28 mouse cellular contexts compared by ENCODE assay signal in the genomic region with DNA sequence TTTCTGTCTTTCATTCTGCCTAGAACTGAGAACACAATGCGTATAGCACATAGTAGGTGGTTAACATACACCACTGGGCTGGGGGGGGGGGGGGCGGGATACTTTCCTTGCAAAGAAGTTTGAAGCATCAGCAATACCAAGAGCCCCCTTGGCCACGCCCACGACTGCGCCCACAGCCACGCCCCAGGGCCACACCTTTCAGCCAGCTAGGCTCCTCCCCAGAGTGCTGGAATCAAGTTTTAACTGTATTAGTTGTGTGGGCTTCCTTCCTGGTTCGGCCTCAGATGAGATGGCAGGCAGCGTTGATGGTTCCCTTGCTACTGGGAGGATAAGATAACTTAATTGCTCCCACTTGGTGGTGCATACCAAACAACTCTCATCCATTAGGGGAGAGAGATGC.
DNase-seq lines count a peak whose midpoint lies in the region; ATAC-seq and TF ChIP-seq lines count a peak whose summit lies in the region.
"Had no signal": no experiment of that assay in that cellular context is flagged by ENCODE, and none has a peak within 500 bp of the region (broad histone marks: within the 10 kb centered on the region; RNA-seq: fewer than 3 reads in every experiment).

No protein-coding gene starts in this region.

- no peaks in the 10 kb centered on the region for H3K36me3 ChIP-seq in hindbrain, embryonic 13.5 days
- no peaks in the 10 kb centered on the region for H3K36me3 ChIP-seq in hindbrain, embryonic 12.5 days
- H3K36me3 ChIP-seq in midbrain, embryonic 15.5 days (replicated peaks): no peaks in the 10 kb centered on the region
- no peaks in the 10 kb centered on the region for H3K36me3 ChIP-seq in midbrain, postnatal 0 days (ENCODE audit: insufficient read depth, low read length)
- no peaks in the 10 kb centered on the region for H3K36me3 ChIP-seq in forebrain, embryonic 16.5 days (ENCODE audit: control insufficient read depth, insufficient read depth)
- no peaks in the 10 kb centered on the region for H3K36me3 ChIP-seq in midbrain, embryonic 16.5 days (ENCODE audit: control insufficient read depth, insufficient read depth, low read length)
- H3K36me3 ChIP-seq: embryonic facial prominence, embryonic 12.5 days; heart, embryonic 15.5 days; limb, embryonic 10.5 days; limb, embryonic 15.5 days had no signal

- H3K27me3 ChIP-seq in hindbrain, embryonic 13.5 days: no peaks in the 10 kb centered on the region
- H3K27me3 ChIP-seq in hindbrain, embryonic 12.5 days: no peaks in the 10 kb centered on the region
- no peaks in the 10 kb centered on the region for H3K27me3 ChIP-seq in midbrain, embryonic 15.5 days (replicated peaks)
- H3K27me3 ChIP-seq in midbrain, postnatal 0 days (ENCODE audit: insufficient read depth, low read length): no peaks in the 10 kb centered on the region
- no peaks in the 10 kb centered on the region for H3K27me3 ChIP-seq in forebrain, embryonic 16.5 days (replicated peaks; ENCODE audit: control insufficient read depth, insufficient read depth, low read length)
- H3K27me3 ChIP-seq in midbrain, embryonic 16.5 days (ENCODE audit: control insufficient read depth, insufficient read depth, low read depth, low read length): no peaks in the 10 kb centered on the region
- H3K27me3 ChIP-seq: embryonic facial prominence, embryonic 12.5 days; heart, embryonic 15.5 days; limb, embryonic 15.5 days had no signal

- H3K4me3 ChIP-seq in hindbrain, embryonic 13.5 days: no peak overlapping the region
- no peak overlapping the region for H3K4me3 ChIP-seq in hindbrain, embryonic 12.5 days
- H3K4me3 ChIP-seq in midbrain, embryonic 15.5 days: no peak overlapping the region
- H3K4me3 ChIP-seq in midbrain, postnatal 0 days (ENCODE audit: low read depth, low read length): no peak overlapping the region
- H3K4me3 ChIP-seq in forebrain, embryonic 16.5 days (replicated peaks; ENCODE audit: low read length): no peak overlapping the region
- H3K4me3 ChIP-seq in midbrain, embryonic 16.5 days (ENCODE audit: low read depth, low read length): no peak overlapping the region
- H3K4me3 ChIP-seq: embryonic facial prominence, embryonic 12.5 days; heart, embryonic 15.5 days; limb, embryonic 10.5 days; limb, embryonic 15.5 days; myocyte had no signal

- 88% methylated on average over 8 of the region's 8 CpGs for WGBS in hindbrain, embryonic 13.5 days
- 91% methylated on average over 8 of the region's 8 CpGs for WGBS in hindbrain, embryonic 12.5 days
- 92% methylated on average over 8 of the region's 8 CpGs for WGBS in midbrain, embryonic 15.5 days
- WGBS in midbrain, postnatal 0 days: 91% methylated on average over 8 of the region's 8 CpGs
- WGBS in forebrain, embryonic 16.5 days: 85% methylated on average over 8 of the region's 8 CpGs
- WGBS in midbrain, embryonic 16.5 days: 86% methylated on average over 8 of the region's 8 CpGs

- peak overlapping the region; percentile 81 for H3K27ac ChIP-seq in hindbrain, embryonic 13.5 days
- H3K27ac ChIP-seq in hindbrain, embryonic 12.5 days: no peak overlapping the region
- H3K27ac ChIP-seq in midbrain, embryonic 15.5 days: peak overlapping the region; percentile 51
- no peak overlapping the region for H3K27ac ChIP-seq in midbrain, postnatal 0 days (ENCODE audit: low read depth, low read length)
- H3K27ac ChIP-seq in forebrain, embryonic 16.5 days (ENCODE audit: low read length): peak overlapping the region; percentile 62
- peak overlapping the region; percentile 29; the same call in 1 of the 2 replicates for H3K27ac ChIP-seq in midbrain, embryonic 16.5 days (ENCODE audit: low read length)
- H3K27ac ChIP-seq: embryonic facial prominence, embryonic 12.5 days; heart, embryonic 15.5 days; limb, embryonic 10.5 days; limb, embryonic 15.5 days; liver, embryonic 14.5 days; stomach, postnatal 0 days had no signal

- no peak for DNase-seq in midbrain, postnatal 0 days (ENCODE audit: low spot score)
- DNase-seq: adrenal gland, postnatal 25 days; cerebellum, adult 11-12 months; cerebellum, adult 9-11 months; embryo, embryonic 11 days; gastrocnemius, postnatal 10 days; kidney, adult 11 months; kidney, postnatal 14 days; layer of hippocampus, adult 9-11 months; lung, adult 2 months; lung, postnatal 10 days; right cerebral cortex, adult 18-20 months; right cerebral cortex, postnatal 4 days had no signal

- 0 out of 2 replicates have a peak, but pooled peaks cover 7% of the 10 kb centered on the region for H3K9me3 ChIP-seq in hindbrain, embryonic 13.5 days
- 0 out of 2 replicates have a peak, but pooled peaks cover 6% of the 10 kb centered on the region for H3K9me3 ChIP-seq in hindbrain, embryonic 12.5 days (replicated peaks)
- H3K9me3 ChIP-seq in midbrain, embryonic 15.5 days: no peaks in the 10 kb centered on the region
- 0 out of 2 replicates have a peak, but pooled peaks cover 3% of the 10 kb centered on the region for H3K9me3 ChIP-seq in midbrain, postnatal 0 days (ENCODE audit: low read length)
- 0 out of 2 replicates have a peak, but pooled peaks cover 2% of the 10 kb centered on the region for H3K9me3 ChIP-seq in forebrain, embryonic 16.5 days (ENCODE audit: control insufficient read depth, low read length)
- peaks cover 10% of the 10 kb centered on the region for H3K9me3 ChIP-seq in midbrain, embryonic 16.5 days (replicated peaks; ENCODE audit: control insufficient read depth, low read length, poor library complexity, severe bottlenecking)
- H3K9me3 ChIP-seq: limb, embryonic 10.5 days; limb, embryonic 15.5 days had no signal

- no peak overlapping the region for H3K9ac ChIP-seq in hindbrain, embryonic 13.5 days
- no peak overlapping the region for H3K9ac ChIP-seq in hindbrain, embryonic 12.5 days
- H3K9ac ChIP-seq in midbrain, embryonic 15.5 days: no peak overlapping the region
- no peak overlapping the region for H3K9ac ChIP-seq in midbrain, postnatal 0 days (replicated peaks; ENCODE audit: low read length, poor library complexity, severe bottlenecking)
- H3K9ac ChIP-seq in forebrain, embryonic 16.5 days (replicated peaks; ENCODE audit: low read depth, low read length): no peak overlapping the region
- no peak overlapping the region for H3K9ac ChIP-seq in midbrain, embryonic 16.5 days (ENCODE audit: low read depth, low read length)
- H3K9ac ChIP-seq: embryonic facial prominence, embryonic 12.5 days; heart, embryonic 15.5 days; limb, embryonic 15.5 days; liver, embryonic 14.5 days had no signal

- H3K4me1 ChIP-seq in hindbrain, embryonic 13.5 days (replicated peaks): peaks cover 13% of the 10 kb centered on the region
- no peaks in the 10 kb centered on the region for H3K4me1 ChIP-seq in hindbrain, embryonic 12.5 days
- no peaks in the 10 kb centered on the region for H3K4me1 ChIP-seq in midbrain, embryonic 15.5 days
- no peaks in the 10 kb centered on the region for H3K4me1 ChIP-seq in midbrain, postnatal 0 days (ENCODE audit: insufficient read depth, low read length)
- H3K4me1 ChIP-seq in forebrain, embryonic 16.5 days (replicated peaks; ENCODE audit: control insufficient read depth, insufficient read depth, low read length): peaks cover 15% of the 10 kb centered on the region
- H3K4me1 ChIP-seq in midbrain, embryonic 16.5 days (ENCODE audit: control insufficient read depth, insufficient read depth, low read length): no peaks in the 10 kb centered on the region
- H3K4me1 ChIP-seq: embryonic facial prominence, embryonic 12.5 days; heart, embryonic 15.5 days; limb, embryonic 10.5 days; limb, embryonic 15.5 days had no signal

- H3K4me2 ChIP-seq in hindbrain, embryonic 13.5 days: no peak overlapping the region
- H3K4me2 ChIP-seq in hindbrain, embryonic 12.5 days (replicated peaks): no peak overlapping the region
- H3K4me2 ChIP-seq in midbrain, embryonic 15.5 days: no peak overlapping the region
- H3K4me2 ChIP-seq in midbrain, postnatal 0 days (ENCODE audit: low read depth, low read length, poor library complexity, severe bottlenecking): no peak overlapping the region
- no peak overlapping the region for H3K4me2 ChIP-seq in forebrain, embryonic 16.5 days (ENCODE audit: low read length)
- no peak overlapping the region for H3K4me2 ChIP-seq in midbrain, embryonic 16.5 days (ENCODE audit: low read length)
- H3K4me2 ChIP-seq: embryonic facial prominence, embryonic 12.5 days; heart, embryonic 15.5 days; limb, embryonic 15.5 days had no signal

- no peak for ATAC-seq in hindbrain, embryonic 13.5 days (ENCODE audit: low FRiP score)
- no peak for ATAC-seq in hindbrain, embryonic 12.5 days (ENCODE audit: low FRiP score)
- no peak for ATAC-seq in midbrain, embryonic 15.5 days (replicated peaks)
- no peak for ATAC-seq in midbrain, postnatal 0 days (ENCODE audit: low FRiP score)
- no peak for ATAC-seq in forebrain, embryonic 16.5 days
- ATAC-seq in midbrain, embryonic 16.5 days: no peak
- ATAC-seq in monocyte, adult 5-6 weeks (replicated peaks; ENCODE audit: insufficient number of reproducible peaks, low FRiP score, low TSS enrichment, poor library complexity, severe bottlenecking): no peak
- no peak for ATAC-seq in inflammation-experienced regulatory T-cells, adult 6 months
- ATAC-seq: CD4-positive, CD25-positive, alpha-beta regulatory T cell, adult 4 months had no signal

- TF ChIP-seq CTCF in midbrain, postnatal 0 days (IDR thresholded peaks at IDR 0.05): no peak

Comparison
In these comparisons a context has a peak if more than half of its experiments do, and no peak if none do; other contexts are left out.
1. H3K27ac ChIP-seq: peak in hindbrain, embryonic 13.5 days (single experiment), midbrain, embryonic 15.5 days (single experiment), forebrain, embryonic 16.5 days (single experiment) and midbrain, embryonic 16.5 days (single experiment); none in hindbrain, embryonic 12.5 days (single experiment) and midbrain, postnatal 0 days (single experiment).